Mouse (Mus musculus): ENCODE measurements at regions not wholly inside any gene's neighbourhood (a gene's known extent, or its start where the extent isn't known, plus 50 kb on each side); places are given as distances from the start of the nearest gene placed in this dataset.

DNA sequence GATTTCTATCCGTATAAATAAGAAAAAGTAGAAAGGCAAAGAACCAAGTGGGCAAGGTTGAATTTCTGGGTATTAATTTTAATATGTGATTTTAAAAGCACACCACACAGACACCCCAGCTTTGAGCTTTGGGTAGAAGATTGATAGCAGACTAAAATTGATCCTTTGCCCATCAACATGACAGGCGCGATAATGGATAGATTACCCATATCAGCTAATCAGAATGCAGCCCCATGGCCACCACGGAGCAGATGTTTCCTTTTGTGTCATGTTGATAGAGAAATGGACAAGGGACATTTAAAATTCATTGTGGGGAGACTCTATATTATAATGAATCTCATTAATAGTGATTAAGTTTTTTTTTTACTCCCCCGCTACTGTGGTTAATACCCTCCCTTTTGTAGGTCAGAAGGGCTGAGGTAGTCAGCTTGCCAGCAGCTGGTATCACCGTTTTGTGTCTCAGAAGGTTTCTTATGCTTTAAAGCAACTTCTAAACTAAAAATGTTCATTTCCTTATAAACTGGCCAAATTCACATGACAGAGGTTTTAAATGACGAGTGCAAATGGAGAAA lies 296.1 kb downstream of the Irs2 start:
- TF ChIP-seq CTCF (conservative IDR thresholded peaks at IDR 0.05; ENCODE audit: insufficient read depth, insufficient read length, low read depth, low read length): no peak
- TF ChIP-seq POLR2A (IDR thresholded peaks at IDR 0.05; ENCODE audit: low read depth, low read length): no peak
